24 mouse cellular contexts compared by ENCODE assay signal in the genomic region with DNA sequence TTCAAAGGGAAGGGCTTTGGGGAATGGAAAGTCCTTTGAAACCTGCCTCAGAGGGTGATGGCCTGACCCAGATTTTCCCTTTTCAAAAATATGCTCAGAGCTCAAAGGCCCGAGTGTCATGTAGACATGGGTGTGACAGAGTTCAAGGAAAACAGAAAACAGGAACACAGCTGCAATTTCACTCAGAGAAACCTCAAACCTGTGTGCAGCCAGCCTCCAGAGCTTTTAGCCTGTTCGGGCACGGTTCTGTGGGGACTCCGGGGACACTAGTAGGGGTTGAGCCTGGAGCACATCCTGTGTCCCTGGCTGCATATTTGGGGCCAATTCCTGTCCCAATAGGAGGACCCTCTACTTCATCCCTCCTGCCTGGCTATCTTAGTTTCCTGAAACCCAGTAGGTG. TPM values are rescaled to one million over a fixed set of nuclear protein-coding genes. Genes with fewer than 3 reads are reported as not detected.
DNase-seq lines count a peak whose midpoint lies in the region; ATAC-seq and TF ChIP-seq lines count a peak whose summit lies in the region.
"Had no signal": no experiment of that assay in that cellular context is flagged by ENCODE, and none has a peak within 500 bp of the region (broad histone marks: within the 10 kb centered on the region; RNA-seq: fewer than 3 reads in every experiment).

No protein-coding gene starts in this region.

- H3K4me2 ChIP-seq in kidney, embryonic 14.5 days (replicated peaks; ENCODE audit: low read depth, low read length), result 0 out of 2 replicates have a peak overlapping the region, but pooled peaks have one; percentile 34
- no peak overlapping the region for H3K4me2 ChIP-seq in kidney, embryonic 16.5 days (replicated peaks; ENCODE audit: low read depth, low read length)
- H3K4me2 ChIP-seq in stomach, postnatal 0 days (replicated peaks; ENCODE audit: low read depth), result no peak overlapping the region
- H3K4me2 ChIP-seq: liver, embryonic 13.5 days had no signal

- no peak overlapping the region for H3K4me3 ChIP-seq in kidney, embryonic 14.5 days (ENCODE audit: low read length)
- H3K4me3 ChIP-seq in kidney, embryonic 16.5 days (ENCODE audit: low read length), result no peak overlapping the region
- H3K4me3 ChIP-seq in stomach, postnatal 0 days (ENCODE audit: low read depth, low read length), result no peak overlapping the region
- H3K4me3 ChIP-seq: embryonic facial prominence, embryonic 13.5 days; erythroblast, embryonic 14.5 days; forebrain, embryonic 13.5 days; liver, embryonic 13.5 days had no signal

- no peak for TF ChIP-seq CTCF in stomach, postnatal 0 days (IDR thresholded peaks at IDR 0.05; ENCODE audit: low read depth)

- H3K9ac ChIP-seq in kidney, embryonic 14.5 days (ENCODE audit: low read depth, low read length), result no peak overlapping the region
- no peak overlapping the region for H3K9ac ChIP-seq in kidney, embryonic 16.5 days (replicated peaks; ENCODE audit: low read length)
- H3K9ac ChIP-seq in stomach, postnatal 0 days (ENCODE audit: low read length), result no peak overlapping the region
- H3K9ac ChIP-seq: embryonic facial prominence, embryonic 13.5 days; forebrain, embryonic 13.5 days; heart, embryonic 13.5 days; liver, embryonic 13.5 days had no signal

- 61% methylated on average over 4 of the region's 4 CpGs for whole genome bisulfite sequencing in kidney, embryonic 14.5 days
- WGBS in kidney, embryonic 16.5 days, result 50% methylated on average over 4 of the region's 4 CpGs
- 61% methylated on average over 4 of the region's 4 CpGs for WGBS in stomach, postnatal 0 days

- intact Hi-C loops in gastrocnemius, postnatal 36 days (cut with DNase I), result no loop called here

- H3K27ac ChIP-seq in kidney, embryonic 14.5 days (ENCODE audit: low read depth, low read length), result no peak overlapping the region
- H3K27ac ChIP-seq in kidney, embryonic 16.5 days (ENCODE audit: low read length), result no peak overlapping the region
- peak overlapping the region; percentile 30; the same call in 1 of the 2 replicates for H3K27ac ChIP-seq in stomach, postnatal 0 days (replicated peaks)
- H3K27ac ChIP-seq: embryonic facial prominence, embryonic 13.5 days; forebrain, embryonic 13.5 days; heart, embryonic 13.5 days; kidney, postnatal 0 days; liver, embryonic 13.5 days had no signal

- no peaks in the 10 kb centered on the region for H3K36me3 ChIP-seq in kidney, embryonic 14.5 days (ENCODE audit: control insufficient read depth, insufficient read depth, low read length)
- H3K36me3 ChIP-seq in kidney, embryonic 16.5 days (ENCODE audit: insufficient read depth, low read length), result no peaks in the 10 kb centered on the region
- H3K36me3 ChIP-seq in stomach, postnatal 0 days (ENCODE audit: control insufficient read depth, insufficient read depth, low read length), result no peaks in the 10 kb centered on the region
- H3K36me3 ChIP-seq: embryonic facial prominence, embryonic 13.5 days; heart, embryonic 13.5 days; liver, embryonic 13.5 days had no signal

- peaks cover 8% of the 10 kb centered on the region; the same call in 1 of the 2 replicates for H3K4me1 ChIP-seq in kidney, embryonic 14.5 days (ENCODE audit: control insufficient read depth, insufficient read depth, low read length)
- H3K4me1 ChIP-seq in kidney, embryonic 16.5 days (ENCODE audit: insufficient read depth, low read length), result peaks cover 8% of the 10 kb centered on the region; the same call in 1 of the 2 replicates
- H3K4me1 ChIP-seq in stomach, postnatal 0 days (replicated peaks; ENCODE audit: control insufficient read depth, insufficient read depth), result peaks cover 4% of the 10 kb centered on the region; the same call in 1 of the 2 replicates
- H3K4me1 ChIP-seq: liver, embryonic 13.5 days had no signal

- H3K27me3 ChIP-seq in kidney, embryonic 14.5 days (ENCODE audit: control insufficient read depth, insufficient read depth, low read length), result no peaks in the 10 kb centered on the region
- no peaks in the 10 kb centered on the region for H3K27me3 ChIP-seq in kidney, embryonic 16.5 days (ENCODE audit: insufficient read depth, low read length)
- no peaks in the 10 kb centered on the region for H3K27me3 ChIP-seq in stomach, postnatal 0 days (ENCODE audit: control insufficient read depth, insufficient read depth, low read length)
- H3K27me3 ChIP-seq: embryonic facial prominence, embryonic 13.5 days; forebrain, embryonic 13.5 days had no signal

- no peaks in the 10 kb centered on the region for H3K9me3 ChIP-seq in kidney, embryonic 14.5 days (ENCODE audit: control insufficient read depth, low read length)
- H3K9me3 ChIP-seq in kidney, embryonic 16.5 days (ENCODE audit: low read length), result no peaks in the 10 kb centered on the region
- no peaks in the 10 kb centered on the region for H3K9me3 ChIP-seq in stomach, postnatal 0 days (ENCODE audit: control insufficient read depth, low read length)
- H3K9me3 ChIP-seq: embryonic facial prominence, embryonic 13.5 days; forebrain, embryonic 13.5 days; heart, embryonic 13.5 days; liver, embryonic 13.5 days had no signal

- peak; percentile 19 for DNase-seq in gastrocnemius, postnatal 25 days
- DNase-seq in gastrocnemius, postnatal 36 days, result no peak
- peak; percentile 35 for DNase-seq in testis, postnatal 10 days (ENCODE audit: low spot score)
- DNase-seq in testis, postnatal 14 days (ENCODE audit: low spot score), result no peak
- no peak for DNase-seq in stomach, postnatal 0 days (ENCODE audit: low spot score)
- DNase-seq: adrenal gland, postnatal 25 days; cerebellum, adult 11-12 months; cerebellum, adult 9-11 months; layer of hippocampus, postnatal 36 days; left cerebral cortex, postnatal 4 days; liver, embryonic 13.5 days; lung, adult 2 months; right cerebral cortex, adult 18-20 months; thymus, postnatal 14 days had no signal

- TF ChIP-seq EP300 in stomach, postnatal 0 days (optimal IDR thresholded peaks at IDR 0.05), result no peak

- ATAC-seq in kidney, embryonic 14.5 days (ENCODE audit: low FRiP score, low TSS enrichment), result no peak
- no peak for ATAC-seq in kidney, embryonic 16.5 days (ENCODE audit: low FRiP score, low TSS enrichment)
- ATAC-seq in stomach, postnatal 0 days (ENCODE audit: low FRiP score, low TSS enrichment), result no peak
- ATAC-seq: CD4-positive, CD25-positive, alpha-beta regulatory T cell, adult 4 months had no signal

RNA-seq across cellular contexts. Expression of gene Loxl4, which starts 19.7 kb away (rescaled TPM):
- total RNA-seq in gastrocnemius, postnatal 25 days (2021), result 1 to 10 TPM; 2.4 to 2.5 TPM
- total RNA-seq in gastrocnemius, postnatal 36 days (2021), result 1 to 10 TPM; 1.8 to 2.7 TPM
- 0.93 and 1.9 TPM in 2 replicates for polyA plus RNA-seq in kidney, embryonic 14.5 days (2014; fragmentation: Nextera tagmentation; extraction: Ambion mirVana)
- 1.6 and 2.1 TPM in 2 replicates for polyA plus RNA-seq in kidney, embryonic 16.5 days (2015; fragmentation: Nextera tagmentation; extraction: Ambion mirVana)
- 2.2 and 3.1 TPM in 2 replicates for polyA plus RNA-seq in stomach, postnatal 0 days (2015; fragmentation: Nextera tagmentation; extraction: Ambion mirVana)
- total RNA-seq: granulocyte monocyte progenitor cell, adult 5-6 weeks; monocyte, adult 5-6 weeks had no signal
- polyA plus RNA-seq: erythroblast, embryonic 14.5 days had no signal

Comparison
In these comparisons a context has a peak if more than half of its experiments do, and no peak if none do; other contexts are left out.
1. DNase-seq: peak in gastrocnemius, postnatal 25 days (single experiment) and testis, postnatal 10 days (single experiment); none in gastrocnemius, postnatal 36 days (0 of 2), testis, postnatal 14 days (single experiment) and stomach, postnatal 0 days (single experiment).